Mouse (Mus musculus) adipose tissue, adult 10 weeks (tissue): Measurements from ENCODE around the gene Gla. TPM values are rescaled to one million over a fixed set of nuclear protein-coding genes. Genes with fewer than 3 reads are reported as not detected.

Experiments
- polyA plus RNA-seq: library from polyadenylated mRNA; stranded (reverse); fragments of 350-450 nt; fragmentation: Illumina TruSeq; extraction: RNeasy Lipid Tissue Mini Kit (QIAGEN cat#74804); gene quantifications from one replicate; pipeline ENCODE4 v1.2.3, GENCODE M21; 2014; ENCODE audit warnings: low read depth, low replicate concordance

Gla gene
- 8.1 TPM for polyA plus RNA-seq

GRCm38 (mm10) chrX:134600659-134601379, at the start of gene Gla, which contains the start of gene Hnrnph2:
Gene Gla (minus strand): TSS chrX:134601125.
Gene Hnrnph2 (plus strand): TSS chrX:134601179.

DNA sequence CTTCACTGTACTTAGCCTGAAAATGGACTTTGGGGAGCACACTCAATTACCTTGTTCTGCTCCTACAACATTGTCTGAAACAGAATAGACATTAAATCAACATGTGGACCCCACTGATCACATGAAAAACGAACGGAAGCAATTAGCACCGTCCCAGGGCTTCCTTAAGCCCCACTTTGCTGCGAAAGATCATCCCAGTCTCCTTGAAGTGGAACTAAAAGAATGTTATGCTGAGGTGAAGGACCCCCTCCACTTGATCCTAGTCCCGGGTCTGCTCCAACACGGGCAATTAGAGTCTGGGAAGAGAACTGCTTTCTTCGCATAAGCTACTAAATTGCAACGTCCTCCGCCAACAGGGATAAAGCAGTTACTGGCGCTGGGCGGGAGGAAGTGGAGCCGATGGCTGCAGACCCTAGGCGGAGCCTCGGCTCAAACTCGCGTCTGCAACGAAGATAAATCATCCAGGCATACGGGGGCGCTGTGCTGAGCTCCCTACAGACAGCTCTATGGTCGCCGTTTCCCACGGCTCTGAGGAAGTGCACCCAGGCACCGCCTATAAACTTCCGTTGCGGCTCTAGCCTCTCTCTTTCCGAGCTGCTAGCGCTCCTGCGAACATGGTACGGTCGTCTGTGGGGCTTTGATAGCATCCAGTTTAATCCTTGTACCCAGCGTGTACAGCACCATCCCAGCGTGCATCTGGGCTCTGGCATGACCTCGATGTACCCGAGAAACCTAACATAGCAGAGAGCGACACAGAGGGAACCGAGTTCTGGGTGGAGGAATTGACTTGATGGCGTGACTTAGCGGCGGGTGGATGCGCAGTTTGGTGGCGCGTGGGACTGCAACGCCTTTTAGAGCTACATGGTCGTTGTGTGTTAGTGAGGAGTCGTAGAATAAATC, 15.6 kb downstream of the Gla start, which contains the start of gene Rpl36a:
Rpl36a (plus strand) TSS at position 552 of the 900 bp plus-strand sequence.

DNA sequence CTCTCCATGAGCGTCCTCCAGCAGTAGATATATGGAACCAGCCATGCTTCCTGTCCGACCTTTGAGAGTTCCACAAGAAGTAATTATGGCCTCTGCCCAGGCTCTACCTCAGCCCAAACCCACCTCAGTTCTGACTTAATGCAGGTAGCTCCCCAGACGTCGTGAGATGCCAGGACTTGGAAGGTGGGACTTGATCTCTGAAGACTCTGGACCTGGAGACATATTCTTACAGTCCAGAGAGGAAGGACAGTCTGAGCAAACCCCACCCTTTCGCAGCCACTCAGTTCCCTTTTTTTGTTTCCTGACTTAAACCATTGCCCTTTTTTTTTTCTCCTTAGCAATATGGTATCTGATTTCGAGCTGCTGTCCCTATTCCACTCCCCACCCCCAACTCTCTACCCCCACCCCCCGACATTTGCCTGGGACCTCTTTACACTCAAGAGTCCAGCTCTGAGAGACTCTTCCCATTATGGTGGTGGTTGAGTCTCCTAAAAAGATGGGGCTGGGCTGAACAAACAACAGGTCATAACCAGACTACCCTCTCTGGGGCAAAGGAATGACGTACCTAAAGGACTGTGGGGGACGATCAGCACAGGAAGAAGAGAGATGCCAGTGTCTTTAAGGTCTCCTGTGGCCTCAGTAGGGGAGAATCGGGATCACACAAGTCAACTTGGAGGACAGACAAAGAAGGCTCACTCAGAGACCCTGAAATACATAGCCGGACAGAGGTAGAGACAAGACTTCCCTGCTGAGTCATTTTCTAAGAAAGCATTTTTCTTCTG, 17.8 kb downstream of the Gla start, which contains the start of gene Btk:
Btk (minus strand) TSS at position 683 of the 782 bp plus-strand sequence.

GRCm38 (mm10) chrX:134541145-134541954, 59.6 kb downstream of the Gla start, which contains the start of gene Timm8a1:
Gene Timm8a1 (minus strand): TSS chrX:134541865.

Other genes with a start within 250 kb of the Gla start
- gene Drp2, start 196.6 kb downstream of the Gla start, polyA plus RNA-seq: 1.3 TPM
- 0.45 TPM for gene Taf7l, start 124.6 kb downstream of the Gla start, polyA plus RNA-seq
- gene Timm8a1, start 59.3 kb downstream of the Gla start, polyA plus RNA-seq: 11.6 TPM
- 3.1 TPM for gene Btk, start 17.6 kb downstream of the Gla start, polyA plus RNA-seq
- gene Rpl36a, start 15.5 kb downstream of the Gla start, polyA plus RNA-seq: 914 TPM
- gene Hnrnph2, start 54 bp upstream of the Gla start, polyA plus RNA-seq: 72.6 TPM
- gene Armcx4, start 85.4 kb upstream of the Gla start, polyA plus RNA-seq: 9.0 TPM
- 57.8 TPM for gene Armcx1, start 116.8 kb upstream of the Gla start, polyA plus RNA-seq
- gene Armcx6, start 150.3 kb upstream of the Gla start, polyA plus RNA-seq: 80.6 TPM
- gene Armcx3, start 155.5 kb upstream of the Gla start, polyA plus RNA-seq: 68.7 TPM
- gene Armcx2, start 208.1 kb upstream of the Gla start, polyA plus RNA-seq: 51.0 TPM